Mouse (Mus musculus): ENCODE measurements around the gene Vwa5b1.

DNA sequence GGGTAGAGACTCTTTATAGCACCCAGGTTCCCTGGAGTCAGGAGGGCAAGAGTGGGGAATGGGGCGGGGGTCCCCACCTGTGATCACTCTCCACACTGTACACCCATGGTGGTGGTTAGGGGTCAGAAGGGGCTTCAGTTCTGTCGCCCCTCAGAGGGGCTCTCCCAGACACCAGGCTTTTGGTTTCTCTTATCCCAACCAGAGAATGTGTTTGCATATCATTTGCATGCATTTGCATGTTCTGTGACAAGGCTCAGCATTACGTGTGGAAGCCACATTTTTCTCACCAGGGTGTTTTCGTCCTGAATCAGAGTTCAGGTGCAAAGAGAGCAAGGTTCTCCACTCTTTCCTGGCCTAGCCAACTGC, 97.6 kb downstream of the Vwa5b1 start:
- TF ChIP-seq CTCF (IDR thresholded peaks at IDR 0.05; ENCODE audit: low read depth, low read length) = no peak
- TF ChIP-seq POLR2A (IDR thresholded peaks at IDR 0.05; ENCODE audit: borderline replicate concordance, low read depth, low read length) = no peak

Measured in bone marrow macrophage, adult 2 months (primary cell).